Mouse (Mus musculus) right cerebral cortex, adult 18-20 months (tissue): ENCODE results near the gene 4930523C07Rik.

Experiments used
- DNase-seq: peaks from one replicate; pipeline ENCODE4 v3.0.0; 2022; ENCODE audit warnings: mixed read lengths

Gene 4930523C07Rik

GRCm38 (mm10) chr1:160105426-160105825, 61.2 kb downstream of the 4930523C07Rik start:
- no peak for DNase-seq

- DNase-seq = no peak
Measured at GRCm38 (mm10) chr1:160108604-160109003, 64.4 kb downstream of the 4930523C07Rik start.

GRCm38 (mm10) chr1:160123957-160124356, 79.8 kb downstream of the 4930523C07Rik start:
- DNase-seq = no peak
